Mouse (Mus musculus): ENCODE results near the gene Mindy2. TPM values are rescaled to one million over a fixed set of nuclear protein-coding genes. Genes with fewer than 3 reads are reported as not detected.

The Mindy2 gene
- polyA plus RNA-seq, 1 experiment from 2014 or later, result 7.1 TPM

DNA sequence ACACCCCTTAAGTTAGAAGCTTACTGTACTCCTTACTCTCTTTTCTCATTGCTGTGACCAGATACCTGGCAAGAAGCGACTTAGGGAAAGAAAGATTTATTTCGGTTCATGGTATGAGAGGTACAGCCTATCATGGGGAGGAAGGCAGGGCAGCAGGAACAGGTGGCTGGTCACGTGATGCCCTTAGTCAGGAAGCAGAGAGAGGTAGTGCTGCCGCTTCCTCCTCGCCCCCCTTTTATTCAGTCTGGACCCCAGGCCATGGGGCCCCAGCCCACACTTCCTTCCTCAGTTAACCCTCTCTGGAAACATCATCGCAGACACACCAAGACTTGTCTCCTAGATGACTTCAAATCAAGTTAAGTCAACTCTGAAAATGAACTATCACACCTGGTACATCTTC lies 14.3 kb upstream of the Mindy2 start:
- H3K27ac ChIP-seq (ENCODE audit: low read length), result no peak overlapping the region
- no peak overlapping the region for H3K9ac ChIP-seq (ENCODE audit: low read length)
- no peak overlapping the region for H3K4me2 ChIP-seq (ENCODE audit: low read depth, low read length)
- H3K4me1 ChIP-seq (replicated peaks; ENCODE audit: control insufficient read depth, insufficient read depth, low read length), result peaks cover 6% of the 10 kb centered on the region; the same call in 1 of the 2 replicates
- 53% methylated on average over 6 of the region's 6 CpGs for WGBS
- H3K4me3 ChIP-seq (ENCODE audit: low read length), result no peak overlapping the region
- H3K27me3 ChIP-seq (ENCODE audit: control insufficient read depth, insufficient read depth, low read depth, low read length), result no peaks in the 10 kb centered on the region
- no peaks in the 10 kb centered on the region for H3K9me3 ChIP-seq (ENCODE audit: control insufficient read depth, low read length)
- H3K36me3 ChIP-seq (ENCODE audit: control insufficient read depth, insufficient read depth, low read length), result no peaks in the 10 kb centered on the region
- ATAC-seq (ENCODE audit: low read depth), result no peak

DNA sequence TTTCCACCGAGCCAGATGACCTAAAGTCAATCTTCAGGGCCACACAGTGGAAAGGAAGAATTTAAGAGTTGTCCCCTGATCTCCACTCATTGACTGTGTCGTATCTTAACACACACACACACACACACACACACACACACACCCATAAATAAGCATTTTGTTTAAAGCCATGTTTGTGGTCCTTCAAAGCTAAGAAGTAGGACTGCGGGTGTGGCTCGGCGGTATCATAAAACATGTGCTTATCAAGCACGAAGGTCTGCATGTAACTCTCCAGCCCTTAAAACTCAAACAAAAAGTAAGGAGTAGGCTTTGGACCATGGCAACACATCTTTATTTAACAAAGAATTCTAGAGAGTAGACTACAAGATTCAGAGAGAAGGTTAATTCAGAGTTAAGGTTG lies 13.4 kb upstream of the Mindy2 start:
- Histone ChIP-seq H3K36me3 (ENCODE audit: control insufficient read depth, insufficient read depth, low read length) (no peaks in the 10 kb centered on the region), H3K9ac (ENCODE audit: low read length) (no peak overlapping the region), H3K4me2 (ENCODE audit: low read depth, low read length) (no peak overlapping the region), H3K9me3 (ENCODE audit: control insufficient read depth, low read length) (no peaks in the 10 kb centered on the region), H3K4me3 (ENCODE audit: low read length) (no peak overlapping the region), H3K4me1 (replicated peaks; ENCODE audit: control insufficient read depth, insufficient read depth, low read length) (peaks cover 6% of the 10 kb centered on the region; the same call in 1 of the 2 replicates), H3K27me3 (ENCODE audit: control insufficient read depth, insufficient read depth, low read depth, low read length) (no peaks in the 10 kb centered on the region), H3K27ac (ENCODE audit: low read length) (no peak overlapping the region)
- ATAC-seq (ENCODE audit: low read depth), result no peak
- 80% methylated on average over 6 of the region's 6 CpGs for WGBS

- Histone ChIP-seq H3K9me3 (ENCODE audit: control insufficient read depth, low read length) (no peaks in the 10 kb centered on the region), H3K4me2 (ENCODE audit: low read depth, low read length) (no peak overlapping the region), H3K36me3 (ENCODE audit: control insufficient read depth, insufficient read depth, low read length) (no peaks in the 10 kb centered on the region), H3K4me1 (replicated peaks; ENCODE audit: control insufficient read depth, insufficient read depth, low read length) (peaks cover 6% of the 10 kb centered on the region; the same call in 1 of the 2 replicates), H3K9ac (ENCODE audit: low read length) (no peak overlapping the region), H3K4me3 (ENCODE audit: low read length) (no peak overlapping the region), H3K27ac (ENCODE audit: low read length) (no peak overlapping the region), H3K27me3 (ENCODE audit: control insufficient read depth, insufficient read depth, low read depth, low read length) (no peaks in the 10 kb centered on the region)
- 38% methylated on average over 2 of the region's 2 CpGs for WGBS
- ATAC-seq (ENCODE audit: low read depth), result no peak
Observed at GRCm38 (mm10) chr9:70669197-70669596, 12.2 kb upstream of the Mindy2 start.

DNA sequence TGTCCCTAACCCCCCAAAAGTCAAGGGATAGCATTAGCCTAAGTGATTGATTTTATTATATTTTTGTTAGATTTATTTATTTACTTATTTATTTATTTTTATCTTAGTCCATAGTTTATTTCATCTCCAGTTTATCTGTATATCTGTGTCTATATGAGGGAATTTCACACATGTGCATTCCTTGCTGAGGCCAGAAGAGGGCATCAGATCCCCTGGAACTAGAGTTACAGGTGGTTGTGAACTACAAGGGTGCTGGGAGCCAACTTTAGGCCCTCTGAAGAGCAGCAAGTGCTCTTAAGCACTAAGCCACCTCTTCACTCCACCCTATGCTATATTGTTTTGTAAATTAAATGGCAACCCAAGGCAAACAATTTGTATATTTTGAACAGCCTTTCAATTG lies 11.1 kb upstream of the Mindy2 start:
- ATAC-seq (ENCODE audit: low read depth), result no peak
- Histone ChIP-seq H3K9ac (ENCODE audit: low read length) (no peak overlapping the region), H3K4me1 (replicated peaks; ENCODE audit: control insufficient read depth, insufficient read depth, low read length) (peaks cover 6% of the 10 kb centered on the region; the same call in 1 of the 2 replicates), H3K27ac (ENCODE audit: low read length) (no peak overlapping the region), H3K9me3 (ENCODE audit: control insufficient read depth, low read length) (no peaks in the 10 kb centered on the region), H3K4me2 (ENCODE audit: low read depth, low read length) (no peak overlapping the region), H3K4me3 (ENCODE audit: low read length) (no peak overlapping the region), H3K36me3 (ENCODE audit: control insufficient read depth, insufficient read depth, low read length) (no peaks in the 10 kb centered on the region), H3K27me3 (ENCODE audit: control insufficient read depth, insufficient read depth, low read depth, low read length) (no peaks in the 10 kb centered on the region)

- Histone ChIP-seq H3K4me3 (ENCODE audit: low read length) (no peak overlapping the region), H3K27ac (ENCODE audit: low read length) (no peak overlapping the region), H3K9me3 (ENCODE audit: control insufficient read depth, low read length) (no peaks in the 10 kb centered on the region), H3K27me3 (ENCODE audit: control insufficient read depth, insufficient read depth, low read depth, low read length) (no peaks in the 10 kb centered on the region), H3K4me2 (ENCODE audit: low read depth, low read length) (no peak overlapping the region), H3K36me3 (ENCODE audit: control insufficient read depth, insufficient read depth, low read length) (no peaks in the 10 kb centered on the region), H3K9ac (ENCODE audit: low read length) (no peak overlapping the region), H3K4me1 (replicated peaks; ENCODE audit: control insufficient read depth, insufficient read depth, low read length) (peaks cover 2% of the 10 kb centered on the region; the same call in 1 of the 2 replicates)
- WGBS, result 59% methylated on average over 7 of the region's 7 CpGs
- ATAC-seq (ENCODE audit: low read depth), result peak; percentile 54; the same call in 1 of the 2 replicates
Observed at GRCm38 (mm10) chr9:70666811-70667210, 9.8 kb upstream of the Mindy2 start.

GRCm38 (mm10) chr9:70665372-70666145 lies 8.6 kb upstream of the Mindy2 start:
- no peaks in the 10 kb centered on the region for H3K36me3 ChIP-seq (ENCODE audit: control insufficient read depth, insufficient read depth, low read length)
- 62% methylated on average over 16 of the region's 16 CpGs for WGBS
- no peak overlapping the region for H3K9ac ChIP-seq (ENCODE audit: low read length)
- no peak overlapping the region for H3K4me3 ChIP-seq (ENCODE audit: low read length)
- H3K4me2 ChIP-seq (ENCODE audit: low read depth, low read length), result no peak overlapping the region
- H3K9me3 ChIP-seq (ENCODE audit: control insufficient read depth, low read length), result no peaks in the 10 kb centered on the region
- H3K27ac ChIP-seq (ENCODE audit: low read length), result no peak overlapping the region
- no peaks in the 10 kb centered on the region for H3K4me1 ChIP-seq (replicated peaks; ENCODE audit: control insufficient read depth, insufficient read depth, low read length)
- no peak for ATAC-seq (ENCODE audit: low read depth)
- H3K27me3 ChIP-seq (ENCODE audit: control insufficient read depth, insufficient read depth, low read depth, low read length), result no peaks in the 10 kb centered on the region

- Histone ChIP-seq H3K4me1 (replicated peaks; ENCODE audit: control insufficient read depth, insufficient read depth, low read length) (no peaks in the 10 kb centered on the region), H3K9me3 (ENCODE audit: control insufficient read depth, low read length) (no peaks in the 10 kb centered on the region), H3K27me3 (ENCODE audit: control insufficient read depth, insufficient read depth, low read depth, low read length) (no peaks in the 10 kb centered on the region), H3K4me2 (ENCODE audit: low read depth, low read length) (no peak overlapping the region), H3K4me3 (ENCODE audit: low read length) (no peak overlapping the region), H3K9ac (ENCODE audit: low read length) (no peak overlapping the region), H3K36me3 (ENCODE audit: control insufficient read depth, insufficient read depth, low read length) (no peaks in the 10 kb centered on the region), H3K27ac (ENCODE audit: low read length) (no peak overlapping the region)
- no peak for ATAC-seq (ENCODE audit: low read depth)
- 71% methylated on average over 4 of the region's 4 CpGs for WGBS
Observed at GRCm38 (mm10) chr9:70664847-70665246, 7.9 kb upstream of the Mindy2 start.

- Histone ChIP-seq H3K27ac (ENCODE audit: low read length) (no peak overlapping the region), H3K9ac (ENCODE audit: low read length) (no peak overlapping the region), H3K36me3 (ENCODE audit: control insufficient read depth, insufficient read depth, low read length) (no peaks in the 10 kb centered on the region), H3K4me3 (ENCODE audit: low read length) (no peak overlapping the region), H3K4me2 (ENCODE audit: low read depth, low read length) (no peak overlapping the region), H3K9me3 (ENCODE audit: control insufficient read depth, low read length) (no peaks in the 10 kb centered on the region), H3K4me1 (replicated peaks; ENCODE audit: control insufficient read depth, insufficient read depth, low read length) (peaks cover 8% of the 10 kb centered on the region; the same call in 1 of the 2 replicates), H3K27me3 (ENCODE audit: control insufficient read depth, insufficient read depth, low read depth, low read length) (no peaks in the 10 kb centered on the region)
- WGBS, result 58% methylated on average over 2 of the region's 2 CpGs
- ATAC-seq (ENCODE audit: low read depth), result no peak
Observed at GRCm38 (mm10) chr9:70658266-70658665, 1.3 kb upstream of the Mindy2 start.

DNA sequence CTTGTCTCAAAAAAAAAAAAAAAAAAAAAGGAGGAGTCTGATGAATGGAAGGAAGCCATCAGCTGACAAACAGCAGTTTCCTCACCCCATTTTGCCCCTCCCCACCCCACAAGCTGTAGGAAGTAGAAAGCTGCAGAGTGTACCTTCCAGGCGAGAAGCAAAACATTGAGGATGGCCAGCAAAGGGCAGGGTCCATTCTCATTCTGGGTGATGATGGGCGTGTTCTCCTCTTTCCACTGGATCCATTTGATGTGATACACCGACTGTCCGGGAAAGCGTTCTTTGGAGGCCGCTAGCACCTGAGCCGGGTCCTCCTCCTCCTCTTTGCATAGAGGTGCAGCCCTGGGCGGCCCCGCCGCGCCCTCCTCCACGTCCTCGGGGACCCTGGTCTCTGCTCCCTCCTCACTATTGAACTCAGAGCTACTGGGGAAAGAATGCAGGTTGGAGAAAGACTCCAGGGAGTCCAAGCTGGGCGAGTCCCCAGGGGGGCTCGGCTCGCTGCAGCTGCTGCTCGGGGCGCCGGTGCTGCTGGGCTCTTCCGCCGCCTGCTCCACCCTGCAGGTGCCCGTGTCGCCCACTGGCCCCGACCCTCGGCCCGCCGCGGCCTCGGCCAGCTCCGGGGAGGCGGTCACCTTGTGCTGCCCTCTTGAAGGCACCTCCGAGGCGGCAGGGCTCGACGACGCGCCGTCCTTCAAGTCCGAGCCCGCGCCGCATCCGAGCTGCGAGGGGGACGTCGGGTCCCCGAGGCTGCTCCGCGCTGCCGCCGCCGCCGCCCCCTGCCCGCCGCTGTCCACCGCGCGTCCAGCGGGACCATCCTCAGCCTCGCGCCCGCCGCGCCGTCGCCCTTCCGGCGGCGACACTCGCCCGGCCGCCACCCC lies 605 bp downstream of the Mindy2 start, which contains the start of gene Gm10642:
TSS of gene Gm10642 (plus strand) at position 122 of the 878 bp plus-strand sequence.
- no peaks in the 10 kb centered on the region for H3K27me3 ChIP-seq (ENCODE audit: control insufficient read depth, insufficient read depth, low read depth, low read length)
- H3K4me2 ChIP-seq (ENCODE audit: low read depth, low read length), result peak within 1 kb of the TSS; percentile 60
- H3K9me3 ChIP-seq (ENCODE audit: control insufficient read depth, low read length), result no peaks in the 10 kb centered on the region
- ATAC-seq (ENCODE audit: low read depth), result peak; percentile 45
- H3K9ac ChIP-seq (ENCODE audit: low read length), result peak within 1 kb of the TSS; percentile 91
- peak within 1 kb of the TSS; percentile 96 for H3K27ac ChIP-seq (ENCODE audit: low read length)
- under 1% methylated on average over 60 of the region's 72 CpGs for WGBS
- no peaks in the 10 kb centered on the region for H3K36me3 ChIP-seq (ENCODE audit: control insufficient read depth, insufficient read depth, low read length)
- peaks cover 8% of the 10 kb centered on the region; the same call in 1 of the 2 replicates for H3K4me1 ChIP-seq (replicated peaks; ENCODE audit: control insufficient read depth, insufficient read depth, low read length)
- peak within 1 kb of the TSS; percentile 91 for H3K4me3 ChIP-seq (ENCODE audit: low read length)

All from lung, embryonic 16.5 days (tissue).